Mouse (Mus musculus): ENCODE measurements at regions not wholly inside any gene's neighbourhood (a gene's known extent, or its start where the extent isn't known, plus 50 kb on each side); places are given as distances from the start of the nearest gene placed in this dataset.

DNA sequence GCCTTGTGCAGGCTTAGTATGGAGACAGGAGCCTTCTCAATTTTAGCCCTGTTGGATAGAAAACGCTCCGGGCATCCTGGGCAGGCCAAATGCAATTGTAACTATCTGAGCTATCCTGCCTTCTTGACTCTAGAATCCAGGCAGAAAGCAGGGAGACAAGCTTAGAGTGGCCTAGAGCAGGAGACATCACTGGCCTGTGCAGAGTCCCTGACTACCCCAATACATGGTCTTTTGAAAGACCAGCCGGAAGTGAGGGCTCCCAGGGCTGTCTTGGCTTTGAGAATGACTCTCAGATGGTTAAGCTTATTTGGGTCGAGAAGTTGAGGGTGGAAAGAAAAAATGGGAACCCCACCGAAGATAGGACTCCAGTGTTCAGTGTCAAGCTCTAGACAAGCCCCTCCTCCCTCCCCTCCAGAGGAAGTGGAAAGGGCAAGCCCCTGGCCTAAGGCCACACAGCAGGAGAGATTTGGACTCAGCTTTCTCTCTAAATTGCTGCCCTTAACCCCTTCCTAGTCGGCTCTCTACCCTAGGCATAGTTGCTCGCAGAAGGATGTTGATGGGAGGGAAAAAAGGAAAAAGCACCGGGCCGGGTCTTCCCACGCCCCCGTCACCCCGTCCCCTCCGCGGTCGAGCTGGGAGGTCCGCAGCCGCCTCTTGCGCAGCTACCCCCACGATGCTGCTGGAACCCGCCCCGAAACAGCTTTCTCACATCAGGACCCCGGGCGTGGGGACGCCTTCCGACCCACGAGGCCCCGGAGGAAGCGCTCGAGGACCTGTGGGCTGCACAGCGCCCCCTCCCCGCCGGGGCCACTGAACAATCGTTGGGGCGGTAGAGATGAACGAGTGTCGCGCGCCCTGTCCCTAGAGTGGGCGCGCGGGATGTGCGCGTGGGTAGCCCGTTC is 96.1 kb downstream of the 1700001O22Rik start:
- no peaks in the 10 kb centered on the region for H3K27me3 ChIP-seq
- no peaks in the 10 kb centered on the region for H3K9me3 ChIP-seq (replicated peaks)
- ATAC-seq (ENCODE audit: insufficient number of reproducible peaks, low FRiP score, low TSS enrichment, low read depth), result peak; percentile 46
- H3K4me1 ChIP-seq, result peaks cover 57% of the 10 kb centered on the region
- H3K27ac ChIP-seq (replicated peaks), result peak overlapping the region; percentile 100
- H3K4me3 ChIP-seq (replicated peaks), result peak overlapping the region; percentile 40
- H3K4me2 ChIP-seq (replicated peaks), result peak overlapping the region; percentile 77
- H3K36me3 ChIP-seq, result no peaks in the 10 kb centered on the region
- H3K9ac ChIP-seq, result peak overlapping the region; percentile 49
- WGBS, result 2% methylated on average over 44 of the region's 44 CpGs

DNA sequence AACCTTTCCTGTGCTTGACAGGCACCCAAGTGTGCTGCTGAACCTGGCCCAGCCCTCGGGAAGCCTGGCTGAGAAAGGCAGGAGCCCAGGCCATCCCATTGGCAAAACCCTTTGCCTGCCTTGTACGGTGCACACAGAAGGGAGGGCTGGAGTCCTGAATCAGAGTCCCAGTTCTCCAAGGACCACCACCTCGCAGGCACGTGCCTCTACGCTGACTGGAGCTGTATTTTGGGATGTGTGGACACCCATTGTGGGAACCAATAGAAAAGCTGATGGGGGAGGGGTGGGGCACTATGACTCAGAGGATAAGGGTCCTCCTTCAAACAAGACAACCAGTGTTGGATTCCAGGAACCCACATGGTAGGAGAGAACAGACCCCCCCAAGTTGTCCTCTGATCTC is 97.4 kb downstream of the 1700001O22Rik start:
- no peak for ATAC-seq (ENCODE audit: insufficient number of reproducible peaks, low FRiP score, low TSS enrichment, low read depth)
- WGBS, result 62% methylated on average over 5 of the region's 5 CpGs
- Histone ChIP-seq H3K4me2 (replicated peaks) (no peak overlapping the region), H3K36me3 (no peaks in the 10 kb centered on the region), H3K27me3 (no peaks in the 10 kb centered on the region), H3K9ac (no peak overlapping the region), H3K4me3 (replicated peaks) (no peak overlapping the region), H3K4me1 (peaks cover 44% of the 10 kb centered on the region), H3K27ac (replicated peaks) (peak overlapping the region; percentile 100; the same call in 1 of the 2 replicates), H3K9me3 (replicated peaks) (no peaks in the 10 kb centered on the region)

DNA sequence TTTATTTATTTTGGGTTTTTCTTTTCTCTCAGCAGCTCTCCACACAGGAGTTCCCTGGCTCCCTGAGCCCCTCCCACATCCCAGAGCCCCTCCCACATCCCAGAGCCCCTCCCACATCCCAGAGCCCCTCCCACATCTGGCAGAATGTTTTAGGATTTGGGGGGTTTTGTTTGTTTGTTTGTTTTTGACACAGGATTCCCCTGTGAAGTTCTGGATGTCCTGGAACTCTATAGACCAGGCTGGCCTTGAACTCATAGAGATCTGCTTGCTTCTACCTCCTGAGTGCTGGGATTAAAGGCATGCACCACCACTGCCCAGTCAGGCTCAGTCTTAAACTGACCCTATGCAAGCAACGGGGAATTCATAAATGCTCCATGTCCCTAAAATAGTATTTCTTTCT is 100.2 kb downstream of the 1700001O22Rik start:
- H3K4me1 ChIP-seq, result peaks cover 35% of the 10 kb centered on the region
- no peak overlapping the region for H3K4me2 ChIP-seq (replicated peaks)
- no peaks in the 10 kb centered on the region for H3K27me3 ChIP-seq
- 93% methylated on average over 1 of the region's 1 CpGs for WGBS
- H3K27ac ChIP-seq (replicated peaks), result no peak overlapping the region; the same call in 1 of the 2 replicates
- no peaks in the 10 kb centered on the region for H3K9me3 ChIP-seq (replicated peaks)
- H3K4me3 ChIP-seq (replicated peaks), result no peak overlapping the region
- ATAC-seq (ENCODE audit: insufficient number of reproducible peaks, low FRiP score, low TSS enrichment, low read depth), result no peak
- no peaks in the 10 kb centered on the region for H3K36me3 ChIP-seq
- no peak overlapping the region for H3K9ac ChIP-seq

- Histone ChIP-seq H3K4me3 (replicated peaks) (no peak overlapping the region), H3K9ac (no peak overlapping the region)
- ATAC-seq (ENCODE audit: insufficient number of reproducible peaks, low FRiP score, low TSS enrichment, low read depth), result no peak
These were observed 100.8 kb downstream of the 1700001O22Rik start for GRCm38 (mm10) chr2:30702711-30703110.

DNA sequence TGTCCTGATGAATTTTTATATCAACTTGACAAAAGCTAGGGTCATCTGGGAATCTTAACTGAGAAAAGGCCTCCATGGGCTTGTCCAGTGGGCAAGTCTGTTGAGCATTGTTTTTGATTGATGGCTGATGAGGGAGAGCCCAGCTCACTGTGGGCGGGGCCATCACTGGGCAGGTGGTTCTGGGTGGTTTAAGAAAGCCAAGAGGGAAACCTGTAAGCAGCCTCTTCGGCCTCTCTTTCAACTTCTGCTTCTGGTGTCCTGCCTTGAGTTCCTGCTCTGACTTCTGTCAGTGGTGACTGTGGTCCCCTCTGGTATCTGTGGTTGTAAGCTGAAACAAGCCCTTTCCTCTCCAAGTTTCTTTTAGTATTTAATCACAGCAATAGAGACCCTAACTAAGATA is 102.6 kb downstream of the 1700001O22Rik start:
- H3K27ac ChIP-seq (replicated peaks), result no peak overlapping the region
- WGBS, result 84% methylated on average over 2 of the region's 2 CpGs
- no peak overlapping the region for H3K4me2 ChIP-seq (replicated peaks)
- no peak overlapping the region for H3K9ac ChIP-seq
- no peaks in the 10 kb centered on the region for H3K36me3 ChIP-seq
- H3K4me3 ChIP-seq (replicated peaks), result no peak overlapping the region
- no peaks in the 10 kb centered on the region for H3K27me3 ChIP-seq
- no peaks in the 10 kb centered on the region for H3K9me3 ChIP-seq (replicated peaks)
- peaks cover 14% of the 10 kb centered on the region for H3K4me1 ChIP-seq
- ATAC-seq (ENCODE audit: insufficient number of reproducible peaks, low FRiP score, low TSS enrichment, low read depth), result no peak

More at GRCm38 (mm10) chr2:30702711-30703110, 100.8 kb downstream of the 1700001O22Rik start:
- Histone ChIP-seq H3K36me3 (no peaks in the 10 kb centered on the region), H3K9me3 (replicated peaks) (no peaks in the 10 kb centered on the region), H3K27ac (replicated peaks) (peak overlapping the region; percentile 48), H3K4me1 (peaks cover 31% of the 10 kb centered on the region), H3K27me3 (no peaks in the 10 kb centered on the region), H3K4me2 (replicated peaks) (no peak overlapping the region)
- WGBS, result 33% methylated on average over 7 of the region's 7 CpGs

GRCm38 (mm10) chr2:30700471-30700870 is 103.0 kb downstream of the 1700001O22Rik start:
- H3K4me2 ChIP-seq (replicated peaks), result no peak overlapping the region
- no peak overlapping the region for H3K27ac ChIP-seq (replicated peaks)
- no peaks in the 10 kb centered on the region for H3K36me3 ChIP-seq
- H3K4me1 ChIP-seq, result peaks cover 13% of the 10 kb centered on the region
- H3K4me3 ChIP-seq (replicated peaks), result no peak overlapping the region
- ATAC-seq (ENCODE audit: insufficient number of reproducible peaks, low FRiP score, low TSS enrichment, low read depth), result no peak
- no peak overlapping the region for H3K9ac ChIP-seq
- H3K9me3 ChIP-seq (replicated peaks), result no peaks in the 10 kb centered on the region
- H3K27me3 ChIP-seq, result no peaks in the 10 kb centered on the region
- WGBS, result 93% methylated on average over 1 of the region's 1 CpGs

DNA sequence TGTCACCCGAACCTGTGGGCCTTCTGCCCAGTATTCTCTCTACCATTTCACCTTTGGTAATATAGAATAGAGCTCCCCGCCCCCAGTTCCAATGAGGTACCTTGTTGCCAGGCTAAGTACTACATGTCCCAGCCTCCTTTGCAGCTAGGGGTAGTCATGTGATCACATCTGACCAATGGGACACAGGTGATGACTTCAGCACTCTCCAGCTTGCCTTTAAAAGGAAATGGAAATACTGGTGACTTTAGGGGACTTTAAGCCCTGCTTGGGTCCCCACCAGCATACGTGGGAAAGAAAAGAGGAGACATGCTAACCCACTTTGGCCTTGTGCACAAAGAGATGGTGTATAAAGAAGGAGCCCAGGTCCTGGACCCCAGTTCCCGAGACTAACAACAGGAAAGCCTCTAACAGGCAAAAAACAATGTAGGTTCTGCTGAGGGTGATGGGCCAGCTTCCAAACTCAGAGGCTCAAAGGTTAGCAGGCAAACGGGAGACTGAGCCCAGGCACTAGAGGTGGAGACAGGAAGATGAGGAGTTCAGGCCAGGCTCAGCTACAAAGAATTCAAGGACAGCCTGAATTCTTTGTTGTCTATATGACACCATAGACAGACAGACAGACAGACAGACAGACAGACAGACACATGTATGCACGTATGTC is 103.5 kb downstream of the 1700001O22Rik start:
- Histone ChIP-seq H3K36me3 (no peaks in the 10 kb centered on the region), H3K9me3 (replicated peaks) (no peaks in the 10 kb centered on the region), H3K4me3 (replicated peaks) (no peak overlapping the region), H3K4me1 (peaks cover 17% of the 10 kb centered on the region), H3K27ac (replicated peaks) (peak overlapping the region; percentile 63; the same call in 1 of the 2 replicates), H3K9ac (no peak overlapping the region), H3K4me2 (replicated peaks) (no peak overlapping the region; the same call in 1 of the 2 replicates), H3K27me3 (no peaks in the 10 kb centered on the region)
- peak; percentile 64 for ATAC-seq (ENCODE audit: insufficient number of reproducible peaks, low FRiP score, low TSS enrichment, low read depth)
- 31% methylated on average over 6 of the region's 6 CpGs for WGBS

DNA sequence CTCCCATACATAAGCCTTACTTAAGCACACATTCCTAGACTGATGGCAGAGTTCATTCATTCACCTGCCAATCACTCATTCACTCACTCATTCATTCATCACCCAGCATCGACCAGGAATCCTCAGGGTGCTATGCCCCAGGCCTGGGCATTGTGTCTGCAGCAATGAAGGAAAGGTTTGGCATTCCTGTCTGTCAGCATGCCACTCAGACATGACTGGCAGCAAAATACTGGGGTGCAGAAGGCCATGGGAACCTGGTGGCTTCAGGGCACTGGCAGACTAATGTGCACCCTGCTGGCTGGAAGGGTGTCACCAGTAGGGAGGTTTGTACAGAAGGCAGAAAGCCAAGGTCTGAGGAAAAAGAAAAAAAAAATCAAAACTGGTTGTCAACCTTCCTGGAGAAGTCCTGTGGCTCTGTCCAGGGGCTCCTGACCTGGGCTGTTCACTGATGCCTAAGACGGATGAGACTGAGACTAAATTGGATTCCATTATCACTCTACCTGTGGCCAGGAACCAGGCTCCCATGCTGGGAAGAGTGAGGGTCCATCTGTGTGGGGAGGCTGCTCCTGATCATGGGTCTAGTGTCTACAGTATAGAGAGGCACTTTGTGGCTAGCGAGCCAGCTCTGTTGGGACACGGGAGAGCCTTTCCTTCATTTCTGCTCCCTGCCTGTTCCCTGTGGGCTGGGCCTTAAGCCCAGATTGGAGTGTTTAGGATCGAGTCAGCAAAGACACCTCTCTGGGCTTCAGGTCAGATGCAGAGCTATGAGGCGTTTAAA is 104.1 kb downstream of the Cstad start:
- no peak for ATAC-seq (ENCODE audit: insufficient number of reproducible peaks, low FRiP score, low TSS enrichment, low read depth)
- Histone ChIP-seq H3K36me3 (no peaks in the 10 kb centered on the region), H3K27ac (replicated peaks) (no peak overlapping the region), H3K9ac (no peak overlapping the region), H3K9me3 (replicated peaks) (no peaks in the 10 kb centered on the region), H3K27me3 (no peaks in the 10 kb centered on the region), H3K4me1 (peaks cover 23% of the 10 kb centered on the region), H3K4me2 (replicated peaks) (no peak overlapping the region), H3K4me3 (replicated peaks) (no peak overlapping the region)
- WGBS, result 71% methylated on average over 6 of the region's 6 CpGs

- Histone ChIP-seq H3K36me3 (no peaks in the 10 kb centered on the region), H3K4me1 (peaks cover 32% of the 10 kb centered on the region), H3K4me3 (replicated peaks) (no peak overlapping the region), H3K9me3 (replicated peaks) (no peaks in the 10 kb centered on the region), H3K4me2 (replicated peaks) (no peak overlapping the region), H3K27me3 (no peaks in the 10 kb centered on the region), H3K27ac (replicated peaks) (no peak overlapping the region), H3K9ac (no peak overlapping the region)
- WGBS, result 79% methylated on average over 2 of the region's 2 CpGs
- no peak for ATAC-seq (ENCODE audit: insufficient number of reproducible peaks, low FRiP score, low TSS enrichment, low read depth)
These were observed 103.0 kb downstream of the Cstad start for GRCm38 (mm10) chr2:30697851-30698250.

GRCm38 (mm10) chr2:30695771-30696456 is 101.1 kb downstream of the Cstad start:
- no peak for ATAC-seq (ENCODE audit: insufficient number of reproducible peaks, low FRiP score, low TSS enrichment, low read depth)
- H3K9ac ChIP-seq, result no peak overlapping the region
- no peaks in the 10 kb centered on the region for H3K36me3 ChIP-seq
- H3K4me2 ChIP-seq (replicated peaks), result no peak overlapping the region
- no peaks in the 10 kb centered on the region for H3K27me3 ChIP-seq
- WGBS, result 49% methylated on average over 11 of the region's 11 CpGs
- H3K4me1 ChIP-seq, result peaks cover 50% of the 10 kb centered on the region
- no peak overlapping the region for H3K4me3 ChIP-seq (replicated peaks)
- no peaks in the 10 kb centered on the region for H3K9me3 ChIP-seq (replicated peaks)
- H3K27ac ChIP-seq (replicated peaks), result no peak overlapping the region
